Mouse (Mus musculus): ENCODE results near the gene Agxt.

- TF ChIP-seq CTCF (IDR thresholded peaks at IDR 0.05; ENCODE audit: low read depth): no peak
- TF ChIP-seq EP300 (IDR thresholded peaks at IDR 0.05; ENCODE audit: low read depth): no peak
Observed at GRCm38 (mm10) chr1:93128209-93128608, 6.8 kb upstream of the Agxt start.
